Mouse (Mus musculus): ENCODE measurements at regions not wholly inside any gene's neighbourhood (a gene's known extent, or its start where the extent isn't known, plus 50 kb on each side); places are given as distances from the start of the nearest gene placed in this dataset.
"Not testable (repeated sequence)": the region's sequence is repeated elsewhere in the genome, so short reads cannot be mapped to it uniquely, and the experiment has no call there.

- TF ChIP-seq POLR2A (IDR thresholded peaks at IDR 0.05; ENCODE audit: borderline replicate concordance, extremely low read depth, low read depth, low read length); CTCF (IDR thresholded peaks at IDR 0.05; ENCODE audit: insufficient read depth, low read length): not testable (repeated sequence)
These were observed 64.0 kb downstream of the Mup20 start for GRCm38 (mm10) chr4:61989941-61990340.

Measured in lung, adult 2 months (tissue).